ENCODE assay signal across 15 mouse cellular contexts in genomic region chr17:87312351-87312750, GRCm38 (mm10). TPM values are rescaled to one million over a fixed set of nuclear protein-coding genes. Genes with fewer than 3 reads are reported as not detected.
DNase-seq lines count a peak whose midpoint lies in the region; ATAC-seq and TF ChIP-seq lines count a peak whose summit lies in the region.
"Had no signal": no experiment of that assay in that cellular context is flagged by ENCODE, and none has a peak within 500 bp of the region (broad histone marks: within the 10 kb centered on the region; RNA-seq: fewer than 3 reads in every experiment).

No protein-coding gene starts in this region.

- no peak for DNase-seq in heart, embryonic 10.5 days (ENCODE audit: low spot score)
- DNase-seq in heart, postnatal 14 days = no peak
- no peak for DNase-seq in liver, embryonic 11.5 days (ENCODE audit: low spot score)
- DNase-seq: adrenal gland, adult 2 months; cerebellum, postnatal 14 days had no signal

- peaks cover 36% of the 10 kb centered on the region for H3K4me1 ChIP-seq in heart, embryonic 10.5 days
- H3K4me1 ChIP-seq in intestine, embryonic 15.5 days (replicated peaks) = peaks cover 27% of the 10 kb centered on the region
- peaks cover 14% of the 10 kb centered on the region; the same call in 1 of the 2 replicates for H3K4me1 ChIP-seq in kidney, embryonic 14.5 days (ENCODE audit: control insufficient read depth, insufficient read depth, low read length)
- H3K4me1 ChIP-seq in small intestine, adult 2 months (ENCODE audit: control insufficient read depth, insufficient read depth, insufficient read length, low read length) = peaks cover 31% of the 10 kb centered on the region
- H3K4me1 ChIP-seq in liver, embryonic 11.5 days (replicated peaks; ENCODE audit: control insufficient read depth, insufficient read depth, low read length) = peaks cover 13% of the 10 kb centered on the region

- H3K4me2 ChIP-seq in intestine, embryonic 15.5 days (replicated peaks) = no peak overlapping the region
- no peak overlapping the region for H3K4me2 ChIP-seq in kidney, embryonic 14.5 days (replicated peaks; ENCODE audit: low read depth, low read length)
- H3K4me2 ChIP-seq in liver, embryonic 11.5 days = no peak overlapping the region
- H3K4me2 ChIP-seq: hindbrain, embryonic 13.5 days; liver, embryonic 15.5 days had no signal

- 38% methylated on average over 12 of the region's 12 CpGs for WGBS in heart, embryonic 10.5 days
- 70% methylated on average over 12 of the region's 12 CpGs for WGBS in intestine, embryonic 15.5 days
- 41% methylated on average over 12 of the region's 12 CpGs for WGBS in kidney, embryonic 14.5 days
- 85% methylated on average over 12 of the region's 12 CpGs for WGBS in small intestine, adult 2 months
- 70% methylated on average over 12 of the region's 12 CpGs for WGBS in liver, embryonic 11.5 days

- H3K27ac ChIP-seq in heart, embryonic 10.5 days = 0 out of 2 replicates have a peak overlapping the region, but pooled peaks have one; percentile 1
- peak overlapping the region; percentile 60 for H3K27ac ChIP-seq in intestine, embryonic 15.5 days
- H3K27ac ChIP-seq in kidney, embryonic 14.5 days (ENCODE audit: low read depth, low read length) = no peak overlapping the region; the same call in 1 of the 2 replicates
- peak overlapping the region; percentile 92 for H3K27ac ChIP-seq in small intestine, adult 2 months (ENCODE audit: insufficient read depth, low read depth, low read length)
- no peak overlapping the region for H3K27ac ChIP-seq in liver, embryonic 11.5 days (ENCODE audit: low read depth, low read length)
- H3K27ac ChIP-seq: embryonic facial prominence, embryonic 15.5 days; hindbrain, embryonic 13.5 days; layer of hippocampus, adult 2 months; liver, embryonic 15.5 days had no signal

- H3K36me3 ChIP-seq in heart, embryonic 10.5 days = no peaks in the 10 kb centered on the region
- H3K36me3 ChIP-seq in intestine, embryonic 15.5 days = no peaks in the 10 kb centered on the region
- no peaks in the 10 kb centered on the region for H3K36me3 ChIP-seq in kidney, embryonic 14.5 days (ENCODE audit: control insufficient read depth, insufficient read depth, low read length)
- peaks cover 38% of the 10 kb centered on the region for H3K36me3 ChIP-seq in small intestine, adult 2 months (ENCODE audit: control insufficient read depth, insufficient read depth, low read length)
- no peaks in the 10 kb centered on the region for H3K36me3 ChIP-seq in liver, embryonic 11.5 days (ENCODE audit: control insufficient read depth, insufficient read depth, low read length)
- H3K36me3 ChIP-seq: embryonic facial prominence, embryonic 15.5 days had no signal

- no peak for TF ChIP-seq POLR2A in small intestine, adult 2 months (IDR thresholded peaks at IDR 0.05; ENCODE audit: low read depth, low read length)

- peak; percentile 6; the same call in 1 of the 2 replicates for ATAC-seq in intestine, embryonic 15.5 days
- ATAC-seq in kidney, embryonic 14.5 days (ENCODE audit: low FRiP score, low TSS enrichment) = peak; percentile 76
- no peak for ATAC-seq in liver, embryonic 11.5 days (replicated peaks; ENCODE audit: low FRiP score)
- ATAC-seq in granulocyte monocyte progenitor cell, adult 5-6 weeks (replicated peaks; ENCODE audit: poor library complexity, severe bottlenecking) = no peak
- ATAC-seq: CD4-positive, CD25-positive, alpha-beta regulatory T cell, adult 4 months; forebrain, embryonic 14.5 days had no signal

- H3K27me3 ChIP-seq in heart, embryonic 10.5 days (ENCODE audit: insufficient read depth, poor library complexity, severe bottlenecking) = 0 out of 2 replicates have a peak, but pooled peaks cover 12% of the 10 kb centered on the region
- H3K27me3 ChIP-seq in intestine, embryonic 15.5 days (replicated peaks) = no peaks in the 10 kb centered on the region
- H3K27me3 ChIP-seq in kidney, embryonic 14.5 days (ENCODE audit: control insufficient read depth, insufficient read depth, low read length) = no peaks in the 10 kb centered on the region
- H3K27me3 ChIP-seq in small intestine, adult 2 months (ENCODE audit: control insufficient read depth, insufficient read depth, low read length) = no peaks in the 10 kb centered on the region
- no peaks in the 10 kb centered on the region for H3K27me3 ChIP-seq in liver, embryonic 11.5 days (replicated peaks; ENCODE audit: control insufficient read depth, insufficient read depth, low read length)
- H3K27me3 ChIP-seq: embryonic facial prominence, embryonic 15.5 days; hindbrain, embryonic 13.5 days; liver, embryonic 15.5 days had no signal

- TF ChIP-seq CTCF in small intestine, adult 2 months (IDR thresholded peaks at IDR 0.05; ENCODE audit: extremely low read depth, insufficient read length, insufficient replicate concordance, low read depth, low read length) = no peak

- no peaks in the 10 kb centered on the region for H3K9me3 ChIP-seq in heart, embryonic 10.5 days
- no peaks in the 10 kb centered on the region for H3K9me3 ChIP-seq in intestine, embryonic 15.5 days
- H3K9me3 ChIP-seq in kidney, embryonic 14.5 days (ENCODE audit: control insufficient read depth, low read length) = no peaks in the 10 kb centered on the region
- H3K9me3 ChIP-seq in liver, embryonic 11.5 days (ENCODE audit: control insufficient read depth, low read length) = no peaks in the 10 kb centered on the region
- H3K9me3 ChIP-seq: embryonic facial prominence, embryonic 15.5 days; hindbrain, embryonic 13.5 days; liver, embryonic 15.5 days had no signal

- no peak overlapping the region for H3K9ac ChIP-seq in intestine, embryonic 15.5 days
- no peak overlapping the region for H3K9ac ChIP-seq in kidney, embryonic 14.5 days (ENCODE audit: low read depth, low read length)
- H3K9ac ChIP-seq in liver, embryonic 11.5 days (ENCODE audit: low read depth, low read length) = no peak overlapping the region
- H3K9ac ChIP-seq: embryonic facial prominence, embryonic 15.5 days; hindbrain, embryonic 13.5 days; liver, embryonic 15.5 days had no signal

- intact Hi-C loops in heart, postnatal 14 days (cut with DNase I) = loop anchor here (10.0 kb wide), 1 partner anchor 352 kb away; no protein-coding TSS in a partner anchor

- H3K4me3 ChIP-seq in heart, embryonic 10.5 days = no peak overlapping the region
- no peak overlapping the region for H3K4me3 ChIP-seq in intestine, embryonic 15.5 days (replicated peaks)
- H3K4me3 ChIP-seq in kidney, embryonic 14.5 days (ENCODE audit: low read length) = no peak overlapping the region
- H3K4me3 ChIP-seq in small intestine, adult 2 months (ENCODE audit: low read depth, low read length) = no peak overlapping the region
- H3K4me3 ChIP-seq in liver, embryonic 11.5 days (ENCODE audit: low read depth, low read length) = no peak overlapping the region
- H3K4me3 ChIP-seq: embryonic facial prominence, embryonic 15.5 days; hindbrain, embryonic 13.5 days; layer of hippocampus, adult 2 months; liver, embryonic 15.5 days had no signal

RNA-seq across cellular contexts. Expression of gene Ttc7, which starts 29.7 kb away (rescaled TPM):
- polyA plus RNA-seq in heart, embryonic 10.5 days (2016; fragmentation: Nextera tagmentation; extraction: Ambion mirVana) = 2.8 and 4.7 TPM in 2 replicates
- total RNA-seq in heart, postnatal 14 days (2021) = 1 to 10 TPM; 6.7 to 8.2 TPM
- 22.0 and 24.7 TPM in 2 replicates for polyA plus RNA-seq in intestine, embryonic 15.5 days (2015; fragmentation: Nextera tagmentation; extraction: Ambion mirVana)
- 4.0 and 5.7 TPM in 2 replicates for polyA plus RNA-seq in kidney, embryonic 14.5 days (2014; fragmentation: Nextera tagmentation; extraction: Ambion mirVana)
- polyA plus RNA-seq in small intestine, adult 2 months (2012; rRNA removed) = 195 and 289 TPM in 2 replicates
- 14.1 and 14.3 TPM in 2 replicates for polyA plus RNA-seq in liver, embryonic 11.5 days (2014; fragmentation: Nextera tagmentation; extraction: Ambion mirVana)
- total RNA-seq in granulocyte monocyte progenitor cell, adult 5-6 weeks (2014; fragmentation: Nextera tagmentation) = 68.9 and 94.1 TPM in 2 replicates
- total RNA-seq in granulocyte monocyte progenitor cell, adult 5-6 weeks (2017) = 42.2 and 46.7 TPM in 2 replicates

RNA-seq across cellular contexts. Expression of gene Mcfd2, which starts 46.6 kb away (rescaled TPM):
- polyA plus RNA-seq in heart, embryonic 10.5 days (2016; fragmentation: Nextera tagmentation; extraction: Ambion mirVana) = 77.8 and 82.7 TPM in 2 replicates
- total RNA-seq in heart, postnatal 14 days (2021) = 10 to 100 TPM; 39.7 to 42.0 TPM
- polyA plus RNA-seq in intestine, embryonic 15.5 days (2015; fragmentation: Nextera tagmentation; extraction: Ambion mirVana) = 117 and 139 TPM in 2 replicates
- polyA plus RNA-seq in kidney, embryonic 14.5 days (2014; fragmentation: Nextera tagmentation; extraction: Ambion mirVana) = 82.6 and 104 TPM in 2 replicates
- 139 and 169 TPM in 2 replicates for polyA plus RNA-seq in small intestine, adult 2 months (2012; rRNA removed)
- 71.9 and 76.9 TPM in 2 replicates for polyA plus RNA-seq in liver, embryonic 11.5 days (2014; fragmentation: Nextera tagmentation; extraction: Ambion mirVana)
- total RNA-seq in granulocyte monocyte progenitor cell, adult 5-6 weeks (2014; fragmentation: Nextera tagmentation) = 64.9 and 73.6 TPM in 2 replicates
- 112 and 128 TPM in 2 replicates for total RNA-seq in granulocyte monocyte progenitor cell, adult 5-6 weeks (2017)

Comparison
In these comparisons a context has a peak if more than half of its experiments do, and no peak if none do; other contexts are left out.
1. H3K27ac ChIP-seq: peak in heart, embryonic 10.5 days (single experiment), intestine, embryonic 15.5 days (single experiment) and small intestine, adult 2 months (single experiment); none in kidney, embryonic 14.5 days (single experiment) and liver, embryonic 11.5 days (single experiment).
2. ATAC-seq: peak in intestine, embryonic 15.5 days (single experiment) and kidney, embryonic 14.5 days (single experiment); none in liver, embryonic 11.5 days (single experiment) and granulocyte monocyte progenitor cell, adult 5-6 weeks (single experiment).